Mouse (Mus musculus) small intestine, adult 2 months (tissue): Measurements from ENCODE around the gene Chn2.

Experiments
- CTCF ChIP-seq: fragments of 200-500 bp; IDR thresholded peaks from 2 replicates; pipeline ENCODE4 v1.5.1; 2012; ENCODE audit warnings: low read depth, mild to moderate bottlenecking, control low read depth, inconsistent platforms, low read length, moderate library complexity, mixed read lengths; ENCODE audit not compliant: insufficient replicate concordance, insufficient read length; ENCODE audit errors: extremely low read depth
- POLR2A ChIP-seq: fragments of 200-500 bp; IDR thresholded peaks from 2 replicates; pipeline ENCODE4 v1.6.1; 2012; ENCODE audit warnings: low read depth, mild to moderate bottlenecking, control low read depth, inconsistent platforms, low read length, moderate library complexity

GRCm38 (mm10) chr6:54199516-54199915 is 160.2 kb downstream of the Chn2 start:
- no peak for TF ChIP-seq CTCF
- TF ChIP-seq POLR2A = no peak
